In genomic region chr15:72382521-72382920, GRCm38 (mm10) we compare ENCODE assay signal across 18 mouse cellular contexts.
A peak's percentile ranks its signal among the peaks of the same experiment; 100 is the strongest.
DNase-seq lines count a peak whose midpoint lies in the region; ATAC-seq and TF ChIP-seq lines count a peak whose summit lies in the region.
"Had no signal": no experiment of that assay in that cellular context is flagged by ENCODE, and none has a peak within 500 bp of the region (broad histone marks: within the 10 kb centered on the region; RNA-seq: fewer than 3 reads in every experiment).

No protein-coding gene starts in this region.

- DNase-seq in hindbrain, embryonic 10.5 days (ENCODE audit: low spot score), result no peak
- DNase-seq in brain, adult 2 months (ENCODE audit: low read depth, low spot score), result peak; percentile 31
- DNase-seq in heart, adult 2 months, result no peak
- DNase-seq in adrenal gland, postnatal 36 days, result no peak
- DNase-seq: adrenal gland, postnatal 14 days; cerebellum, adult 9-11 months; gastrocnemius, postnatal 25 days; kidney, adult 18-20 months; kidney, postnatal 10 days; lung, postnatal 10 days; thymus, postnatal 25 days had no signal

- H3K27me3 ChIP-seq in hindbrain, embryonic 13.5 days, result no peaks in the 10 kb centered on the region
- 0 out of 2 replicates have a peak, but pooled peaks cover 5% of the 10 kb centered on the region for H3K27me3 ChIP-seq in hindbrain, embryonic 10.5 days (ENCODE audit: insufficient read depth, poor library complexity, severe bottlenecking)
- no peaks in the 10 kb centered on the region for H3K27me3 ChIP-seq in forebrain, embryonic 15.5 days
- no peaks in the 10 kb centered on the region for H3K27me3 ChIP-seq in midbrain, embryonic 15.5 days (replicated peaks)
- H3K27me3 ChIP-seq in liver, embryonic 12.5 days (replicated peaks), result no peaks in the 10 kb centered on the region
- no peaks in the 10 kb centered on the region for H3K27me3 ChIP-seq in heart, adult 2 months (ENCODE audit: control insufficient read depth, insufficient read depth, low read length)
- H3K27me3 ChIP-seq: embryonic facial prominence, embryonic 13.5 days had no signal

- intact Hi-C loops in heart, adult 2 months (cut with DNase I), result no loop called here

- no peak overlapping the region for H3K9ac ChIP-seq in hindbrain, embryonic 13.5 days
- no peak overlapping the region for H3K9ac ChIP-seq in forebrain, embryonic 15.5 days (replicated peaks)
- H3K9ac ChIP-seq in midbrain, embryonic 15.5 days, result no peak overlapping the region
- H3K9ac ChIP-seq in liver, embryonic 12.5 days, result no peak overlapping the region
- H3K9ac ChIP-seq in heart, adult 2 months (ENCODE audit: low read depth, low read length), result no peak overlapping the region
- H3K9ac ChIP-seq: embryonic facial prominence, embryonic 13.5 days had no signal

- no peak for TF ChIP-seq CTCF in heart, adult 2 months (IDR thresholded peaks at IDR 0.05)

- no peaks in the 10 kb centered on the region for H3K9me3 ChIP-seq in hindbrain, embryonic 13.5 days
- H3K9me3 ChIP-seq in hindbrain, embryonic 10.5 days, result no peaks in the 10 kb centered on the region
- no peaks in the 10 kb centered on the region for H3K9me3 ChIP-seq in forebrain, embryonic 15.5 days
- H3K9me3 ChIP-seq in midbrain, embryonic 15.5 days, result no peaks in the 10 kb centered on the region
- no peaks in the 10 kb centered on the region for H3K9me3 ChIP-seq in liver, embryonic 12.5 days (replicated peaks)
- H3K9me3 ChIP-seq: embryonic facial prominence, embryonic 13.5 days had no signal

- no peak for TF ChIP-seq POLR2A in heart, adult 2 months (IDR thresholded peaks at IDR 0.05; ENCODE audit: insufficient read depth, low read depth, low read length)

- WGBS in hindbrain, embryonic 13.5 days, result 64% methylated on average over 6 of the region's 6 CpGs
- WGBS in hindbrain, embryonic 10.5 days, result 90% methylated on average over 6 of the region's 6 CpGs
- 20% methylated on average over 6 of the region's 6 CpGs for WGBS in forebrain, embryonic 15.5 days
- 60% methylated on average over 6 of the region's 6 CpGs for WGBS in midbrain, embryonic 15.5 days
- WGBS in liver, embryonic 12.5 days (ENCODE audit: insufficient replicate concordance), result 72% methylated on average over 6 of the region's 6 CpGs
- WGBS in heart, adult 2 months, result 81% methylated on average over 6 of the region's 6 CpGs

- H3K27ac ChIP-seq in hindbrain, embryonic 13.5 days, result peak overlapping the region; percentile 75
- no peak overlapping the region for H3K27ac ChIP-seq in hindbrain, embryonic 10.5 days
- peak overlapping the region; percentile 80 for H3K27ac ChIP-seq in forebrain, embryonic 15.5 days (replicated peaks)
- H3K27ac ChIP-seq in midbrain, embryonic 15.5 days, result no peak overlapping the region
- H3K27ac ChIP-seq in liver, embryonic 12.5 days, result no peak overlapping the region
- no peak overlapping the region for H3K27ac ChIP-seq in heart, adult 2 months
- H3K27ac ChIP-seq: embryonic facial prominence, embryonic 13.5 days had no signal

- no peak overlapping the region for H3K4me2 ChIP-seq in hindbrain, embryonic 13.5 days
- H3K4me2 ChIP-seq in forebrain, embryonic 15.5 days (replicated peaks), result no peak overlapping the region
- H3K4me2 ChIP-seq in midbrain, embryonic 15.5 days, result no peak overlapping the region
- H3K4me2 ChIP-seq in liver, embryonic 12.5 days, result no peak overlapping the region
- H3K4me2 ChIP-seq: embryonic facial prominence, embryonic 13.5 days had no signal

- no peak for TF ChIP-seq EP300 in heart, adult 2 months (IDR thresholded peaks at IDR 0.05; ENCODE audit: insufficient read depth, low read depth, low read length)

- H3K4me1 ChIP-seq in hindbrain, embryonic 13.5 days (replicated peaks), result peaks cover 18% of the 10 kb centered on the region
- H3K4me1 ChIP-seq in hindbrain, embryonic 10.5 days (replicated peaks), result peaks cover 8% of the 10 kb centered on the region; the same call in 1 of the 2 replicates
- peaks cover 24% of the 10 kb centered on the region for H3K4me1 ChIP-seq in forebrain, embryonic 15.5 days
- no peaks in the 10 kb centered on the region for H3K4me1 ChIP-seq in midbrain, embryonic 15.5 days
- no peaks in the 10 kb centered on the region for H3K4me1 ChIP-seq in liver, embryonic 12.5 days
- no peaks in the 10 kb centered on the region for H3K4me1 ChIP-seq in heart, adult 2 months (ENCODE audit: control insufficient read depth, insufficient read depth, low read length)
- H3K4me1 ChIP-seq: embryonic facial prominence, embryonic 13.5 days had no signal

- no peaks in the 10 kb centered on the region for H3K36me3 ChIP-seq in hindbrain, embryonic 13.5 days
- no peaks in the 10 kb centered on the region for H3K36me3 ChIP-seq in hindbrain, embryonic 10.5 days
- no peaks in the 10 kb centered on the region for H3K36me3 ChIP-seq in forebrain, embryonic 15.5 days
- no peaks in the 10 kb centered on the region for H3K36me3 ChIP-seq in midbrain, embryonic 15.5 days (replicated peaks)
- no peaks in the 10 kb centered on the region for H3K36me3 ChIP-seq in liver, embryonic 12.5 days
- H3K36me3 ChIP-seq in heart, adult 2 months (ENCODE audit: control insufficient read depth, insufficient read depth, low read length), result no peaks in the 10 kb centered on the region
- H3K36me3 ChIP-seq: embryonic facial prominence, embryonic 13.5 days; G1E had no signal

- peak; percentile 37; the same call in 1 of the 2 replicates for ATAC-seq in hindbrain, embryonic 13.5 days (ENCODE audit: low FRiP score)
- peak; percentile 85 for ATAC-seq in forebrain, embryonic 15.5 days (replicated peaks)
- ATAC-seq in midbrain, embryonic 15.5 days (replicated peaks), result peak; percentile 79
- no peak for ATAC-seq in liver, embryonic 12.5 days

- no peak overlapping the region for H3K4me3 ChIP-seq in hindbrain, embryonic 13.5 days
- H3K4me3 ChIP-seq in hindbrain, embryonic 10.5 days, result no peak overlapping the region
- H3K4me3 ChIP-seq in forebrain, embryonic 15.5 days, result no peak overlapping the region
- no peak overlapping the region for H3K4me3 ChIP-seq in midbrain, embryonic 15.5 days
- H3K4me3 ChIP-seq in liver, embryonic 12.5 days, result no peak overlapping the region
- no peak overlapping the region for H3K4me3 ChIP-seq in heart, adult 2 months
- H3K4me3 ChIP-seq: embryonic facial prominence, embryonic 13.5 days; myocyte had no signal

- H3K79me2 ChIP-seq in heart, adult 2 months (replicated peaks; ENCODE audit: control insufficient read depth, insufficient read depth, low read length), result no peaks in the 10 kb centered on the region

Comparison
In these comparisons a context has a peak if more than half of its experiments do, and no peak if none do; other contexts are left out.
1. H3K27ac ChIP-seq: peak in hindbrain, embryonic 13.5 days (single experiment) and forebrain, embryonic 15.5 days (single experiment); none in hindbrain, embryonic 10.5 days (single experiment), midbrain, embryonic 15.5 days (single experiment), liver, embryonic 12.5 days (single experiment) and heart, adult 2 months (single experiment).